Mouse (Mus musculus) forebrain, postnatal 0 days (tissue): ENCODE results near the gene Gif. TPM values are rescaled to one million over a fixed set of nuclear protein-coding genes. Genes with fewer than 3 reads are reported as not detected.

Experiments
- ATAC-seq: fragments of 200-750 bp; cut with Nextera tagmentation; 2 replicates; pipeline ENCODE4 v1.8.0; 2017; ENCODE audit warnings: mild to moderate bottlenecking, moderate library complexity
- DNase-seq: peaks from one replicate; pipeline ENCODE4 v3.0.0-alpha.2; 2015
- H3K27ac ChIP-seq: fragments of 300-500 bp; sonication (generic); 2 replicates; pipeline ENCODE4 v1.5.1; 2014; ENCODE audit warnings: low read depth, mild to moderate bottlenecking, antibody characterized with exemption, low read length, moderate library complexity, mixed read lengths
- H3K27me3 ChIP-seq: fragments of 300-500 bp; sonication (generic); 2 replicates; pipeline ENCODE4 v1.6.1; 2014; ENCODE audit warnings: mild to moderate bottlenecking, low read length, mixed read lengths; ENCODE audit not compliant: insufficient read depth
- H3K36me3 ChIP-seq: fragments of 300-500 bp; sonication (generic); 2 replicates; pipeline ENCODE4 v1.6.1; 2014; ENCODE audit warnings: mild to moderate bottlenecking, moderate library complexity; ENCODE audit not compliant: insufficient read depth
- H3K4me1 ChIP-seq: fragments of 300-500 bp; sonication (generic); 2 replicates; pipeline ENCODE4 v1.6.1; 2014; ENCODE audit warnings: antibody characterized with exemption; ENCODE audit not compliant: insufficient read depth
- H3K4me2 ChIP-seq: fragments of 300-500 bp; sonication (generic); 2 replicates; pipeline ENCODE4 v1.6.1; 2014; ENCODE audit warnings: low read depth, mild to moderate bottlenecking, moderate library complexity
- H3K4me3 ChIP-seq: fragments of 300-500 bp; sonication (generic); 2 replicates; pipeline ENCODE4 v1.5.1; 2014; ENCODE audit warnings: low read depth, low read length, mixed read lengths
- H3K9ac ChIP-seq: fragments of 300-500 bp; sonication (generic); 2 replicates; pipeline ENCODE4 v1.6.1; 2014; ENCODE audit warnings: mild to moderate bottlenecking
- H3K9me3 ChIP-seq: fragments of 300-500 bp; sonication (generic); 2 replicates; pipeline ENCODE4 v1.6.1; 2016; ENCODE audit warnings: low read length
- CTCF ChIP-seq: sonication (generic); IDR thresholded peaks from 2 replicates; pipeline ENCODE4 v1.5.1; 2016; ENCODE audit warnings: antibody characterized with exemption, control low read depth, low read depth
- whole genome bisulfite sequencing: fragments of 180-500 bp; shearing (Covaris S2); extraction: QIAGEN DNeasy Blood & Tissue Kit; methylation state at CpG from one replicate; pipeline ENCODE4 v1.1.7; 2014; 5-methylcytosine and 5-hydroxymethylcytosine counted together
- polyA plus RNA-seq: library from polyadenylated mRNA; unstranded; fragments of >200 nt; fragmentation: Nextera tagmentation; extraction: Ambion mirVana; gene quantifications from 2 replicates; pipeline ENCODE4 v1.2.1, GENCODE M21; 2015
- total RNA-seq: library from RNA; depleted of rRNA; stranded (reverse); fragments of >200 nt; gene quantifications from 2 replicates; pipeline ENCODE4 v1.2.3, GENCODE M21; 2014; rRNA removed

Gif gene
- total RNA-seq (not detected in 2 replicates), polyA plus RNA-seq (not detected in 2 replicates)

DNA sequence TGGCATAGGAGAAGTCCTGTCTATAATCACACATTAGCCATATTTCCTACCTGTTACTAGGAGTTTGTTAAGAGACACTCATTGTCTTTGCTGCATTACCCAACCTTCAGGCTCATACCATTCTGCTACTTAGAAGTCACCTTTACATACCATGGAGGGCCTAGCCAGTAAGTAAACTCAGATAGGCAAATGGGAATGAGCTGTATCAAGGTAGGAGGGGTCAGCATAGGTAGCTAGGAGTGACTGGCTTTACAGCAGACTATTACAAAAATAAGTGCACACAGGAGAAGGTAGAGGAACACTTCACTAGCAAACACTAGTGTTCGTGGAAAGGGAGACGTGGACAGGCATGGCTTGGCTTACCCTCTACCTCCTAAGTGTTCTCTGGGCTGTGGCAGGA is at the start of gene Gif:
Gene Gif (plus strand): TSS at position 257 of the 400 bp plus-strand sequence.
- Histone ChIP-seq H3K27ac (no peak within 1 kb of the TSS), H3K4me1 (no peaks in the 10 kb centered on the region), H3K9ac (no peak within 1 kb of the TSS), H3K27me3 (no peaks in the 10 kb centered on the region), H3K9me3 (no peaks in the 10 kb centered on the region), H3K4me3 (no peak within 1 kb of the TSS), H3K4me2 (no peak within 1 kb of the TSS), H3K36me3 (no peaks in the 10 kb centered on the region)
- TF ChIP-seq CTCF = no peak
- WGBS = 71% methylated on average over 2 of the region's 2 CpGs
- ATAC-seq = no peak
- DNase-seq = no peak

DNA sequence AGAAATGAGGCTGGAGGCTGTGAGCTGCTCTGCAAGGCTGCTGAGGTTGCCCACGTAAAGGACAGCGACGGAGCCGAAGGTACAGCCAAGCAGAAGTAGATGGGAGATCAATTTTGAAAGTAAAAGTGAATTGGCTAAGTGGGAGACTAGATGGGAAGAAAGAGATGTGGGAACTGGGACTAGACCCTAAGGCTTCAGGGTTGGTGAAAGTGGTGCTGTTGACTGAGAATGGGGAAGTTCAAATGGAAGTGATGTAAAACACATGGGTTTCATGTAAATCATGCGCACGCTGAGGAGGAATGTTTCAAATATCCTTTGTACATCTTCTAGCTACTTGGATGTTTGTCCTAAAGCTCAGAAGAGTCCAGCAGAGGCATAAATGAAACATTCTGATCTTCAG is 49.0 kb upstream of the Gif start:
- no peaks in the 10 kb centered on the region for H3K9me3 ChIP-seq
- H3K9ac ChIP-seq = no peak overlapping the region
- WGBS = 95% methylated on average over 6 of the region's 6 CpGs
- H3K27me3 ChIP-seq = no peaks in the 10 kb centered on the region
- DNase-seq = no peak
- H3K4me2 ChIP-seq = no peak overlapping the region
- no peak for TF ChIP-seq CTCF
- ATAC-seq = no peak
- no peaks in the 10 kb centered on the region for H3K36me3 ChIP-seq
- H3K27ac ChIP-seq = no peak overlapping the region
- no peak overlapping the region for H3K4me3 ChIP-seq
- no peaks in the 10 kb centered on the region for H3K4me1 ChIP-seq

DNA sequence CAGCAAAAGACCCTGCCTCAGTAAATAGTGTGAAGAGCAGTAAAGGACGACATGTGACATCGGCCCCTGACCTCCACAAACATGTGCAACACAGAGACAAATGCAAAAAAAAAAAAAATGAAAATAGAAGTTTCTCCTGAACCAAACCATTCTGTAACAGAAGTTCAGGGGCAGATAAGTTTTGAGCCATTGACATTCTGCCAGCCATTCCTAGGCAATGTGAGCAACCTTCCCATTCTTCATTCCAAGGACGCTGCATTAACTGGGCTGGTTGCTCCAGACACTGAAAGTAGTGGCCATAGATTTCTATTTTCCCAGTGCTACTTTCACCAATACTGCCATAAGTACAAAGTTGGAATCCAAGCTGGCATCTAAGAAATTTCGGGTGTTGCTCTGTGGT is 34.9 kb upstream of the Gif start:
- Histone ChIP-seq H3K4me2 (no peak overlapping the region), H3K36me3 (no peaks in the 10 kb centered on the region), H3K4me3 (no peak overlapping the region), H3K9me3 (no peaks in the 10 kb centered on the region), H3K4me1 (no peaks in the 10 kb centered on the region), H3K9ac (no peak overlapping the region), H3K27ac (no peak overlapping the region), H3K27me3 (no peaks in the 10 kb centered on the region)
- TF ChIP-seq CTCF = no peak
- WGBS = 90% methylated on average over 4 of the region's 4 CpGs
- no peak for ATAC-seq
- no peak for DNase-seq

DNA sequence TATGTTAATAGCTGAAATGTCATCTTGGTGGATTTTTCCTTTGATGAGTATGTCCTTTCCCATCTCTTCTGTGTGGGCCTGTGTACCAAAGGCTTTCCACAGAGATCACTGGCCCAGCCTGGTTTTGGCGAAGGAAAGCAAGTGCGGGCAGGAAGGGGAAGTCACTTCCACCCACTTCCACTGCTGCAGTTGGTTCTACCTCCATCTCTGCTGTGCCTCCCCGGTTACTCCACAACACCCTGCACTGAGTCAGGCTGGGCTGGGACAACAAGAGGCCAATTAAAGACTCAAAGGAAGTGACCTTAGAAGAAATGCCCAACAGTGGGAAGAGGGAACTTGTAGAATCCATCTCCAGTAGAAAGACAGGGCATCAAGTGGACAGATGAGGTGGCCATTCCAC is 27.3 kb upstream of the Gif start:
- Histone ChIP-seq H3K4me2 (no peak overlapping the region), H3K4me3 (no peak overlapping the region), H3K9me3 (no peaks in the 10 kb centered on the region), H3K36me3 (no peaks in the 10 kb centered on the region), H3K27me3 (no peaks in the 10 kb centered on the region), H3K27ac (no peak overlapping the region), H3K4me1 (no peaks in the 10 kb centered on the region), H3K9ac (no peak overlapping the region)
- no peak for ATAC-seq
- DNase-seq = no peak
- TF ChIP-seq CTCF = no peak
- 93% methylated on average over 3 of the region's 3 CpGs for WGBS

DNA sequence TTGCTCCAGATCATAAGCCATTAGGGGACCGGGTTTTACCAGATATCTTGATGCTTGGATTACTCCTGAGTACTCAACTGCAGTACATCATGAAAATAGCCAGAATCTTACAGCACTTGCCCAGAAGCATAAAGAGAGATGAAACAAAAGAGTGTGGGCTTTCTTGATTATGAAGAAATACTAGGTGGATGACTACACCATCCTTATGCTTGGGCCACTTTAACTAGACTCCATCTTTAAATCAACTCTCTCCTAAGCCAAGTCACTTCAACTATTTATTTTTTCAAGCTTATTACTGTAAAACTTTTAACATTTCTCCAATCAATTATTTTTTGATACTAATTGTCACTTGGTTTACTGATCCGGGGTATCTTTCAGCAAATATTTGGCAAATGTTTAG is 23.5 kb upstream of the Gif start:
- H3K4me3 ChIP-seq = no peak overlapping the region
- no peaks in the 10 kb centered on the region for H3K9me3 ChIP-seq
- H3K4me1 ChIP-seq = no peaks in the 10 kb centered on the region
- no peak overlapping the region for H3K27ac ChIP-seq
- ATAC-seq (no peak), DNase-seq (no peak)
- TF ChIP-seq CTCF = no peak
- no peak overlapping the region for H3K4me2 ChIP-seq
- H3K36me3 ChIP-seq = no peaks in the 10 kb centered on the region
- no peaks in the 10 kb centered on the region for H3K27me3 ChIP-seq
- 94% methylated on average over 2 of the region's 2 CpGs for WGBS
- no peak overlapping the region for H3K9ac ChIP-seq

DNA sequence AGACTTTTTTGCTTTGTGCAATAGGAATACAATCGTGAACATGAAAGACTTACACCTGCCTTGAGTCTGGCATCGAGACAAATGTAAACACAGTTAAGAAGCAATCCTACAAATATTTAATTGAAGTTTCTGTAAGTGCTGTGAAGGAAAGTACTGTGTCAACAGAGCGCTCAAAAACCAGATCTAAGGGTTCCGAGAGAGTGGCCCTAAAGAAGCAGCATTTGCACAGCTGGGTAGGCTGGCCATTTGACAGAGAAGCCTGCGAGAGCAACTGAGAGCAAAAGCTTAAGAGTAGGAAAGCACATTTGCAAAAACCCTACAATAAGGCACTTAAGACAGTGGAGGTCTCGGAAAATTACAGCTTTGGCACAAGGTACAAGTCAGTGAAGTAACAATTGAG is 23.1 kb upstream of the Gif start:
- no peak overlapping the region for H3K27ac ChIP-seq
- ATAC-seq (no peak), DNase-seq (no peak)
- TF ChIP-seq CTCF = no peak
- no peaks in the 10 kb centered on the region for H3K36me3 ChIP-seq
- H3K9ac ChIP-seq = no peak overlapping the region
- H3K4me3 ChIP-seq = no peak overlapping the region
- H3K4me1 ChIP-seq = no peaks in the 10 kb centered on the region
- WGBS = 85% methylated on average over 6 of the region's 6 CpGs
- H3K27me3 ChIP-seq = no peaks in the 10 kb centered on the region
- no peaks in the 10 kb centered on the region for H3K9me3 ChIP-seq
- H3K4me2 ChIP-seq = no peak overlapping the region

DNA sequence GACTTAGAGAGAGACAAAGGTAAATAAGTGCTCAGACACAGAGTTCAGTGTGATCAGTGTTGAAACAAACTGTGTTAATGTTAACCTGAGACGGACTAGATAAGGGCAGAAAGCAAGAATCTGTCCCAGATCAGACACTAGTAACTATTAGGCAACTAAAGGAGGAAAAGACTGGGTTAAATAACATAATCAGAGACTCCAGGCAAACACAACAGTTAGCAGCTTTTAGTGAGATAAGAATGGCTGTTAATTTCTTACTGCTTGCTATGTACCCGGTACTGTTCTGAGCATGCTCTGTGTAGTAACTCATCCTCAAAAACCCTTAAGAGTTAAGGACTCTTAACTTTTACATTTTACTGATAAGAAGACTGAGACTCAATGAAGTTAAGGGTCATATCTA is 21.4 kb upstream of the Gif start:
- Histone ChIP-seq H3K9ac (no peak overlapping the region), H3K36me3 (no peaks in the 10 kb centered on the region), H3K4me3 (no peak overlapping the region), H3K27ac (no peak overlapping the region), H3K27me3 (no peaks in the 10 kb centered on the region), H3K9me3 (no peaks in the 10 kb centered on the region), H3K4me1 (no peaks in the 10 kb centered on the region), H3K4me2 (no peak overlapping the region)
- no peak for DNase-seq
- WGBS = 87% methylated on average over 2 of the region's 2 CpGs
- no peak for ATAC-seq
- no peak for TF ChIP-seq CTCF

DNA sequence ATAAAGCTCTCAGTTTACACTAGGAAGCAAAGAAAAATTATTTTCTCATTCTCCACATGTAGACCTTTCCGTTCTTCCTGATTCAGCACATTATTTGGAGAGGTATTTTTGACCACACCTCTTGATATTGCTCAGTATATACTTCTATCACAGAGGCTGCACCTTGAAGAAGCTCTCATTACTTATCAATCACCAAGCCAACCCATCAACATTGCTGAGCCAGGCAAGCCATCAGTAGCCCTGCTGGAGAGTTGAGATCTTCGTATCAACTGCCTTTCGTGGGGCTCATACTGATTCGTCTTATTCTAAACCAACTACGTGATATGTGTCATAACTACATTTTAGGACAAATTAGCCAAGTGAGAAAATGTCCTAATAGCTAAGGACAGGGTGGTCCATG is 20.1 kb upstream of the Gif start:
- H3K27ac ChIP-seq = no peak overlapping the region
- no peaks in the 10 kb centered on the region for H3K4me1 ChIP-seq
- no peak overlapping the region for H3K9ac ChIP-seq
- ATAC-seq (no peak), DNase-seq (no peak)
- H3K36me3 ChIP-seq = no peaks in the 10 kb centered on the region
- WGBS = 92% methylated on average over 5 of the region's 5 CpGs
- no peaks in the 10 kb centered on the region for H3K9me3 ChIP-seq
- H3K4me2 ChIP-seq = no peak overlapping the region
- H3K4me3 ChIP-seq = no peak overlapping the region
- no peak for TF ChIP-seq CTCF
- no peaks in the 10 kb centered on the region for H3K27me3 ChIP-seq
